Mouse (Mus musculus) cerebellum, postnatal 36 days (tissue): ENCODE measurements around the gene Prmt2.

Source experiments
- DNase-seq, 2 experiments: peaks; one replicate each; pipeline ENCODE4 v3.0.0; 2021 to 2022; ENCODE audit warnings: mixed read lengths in 2 of 2

The Prmt2 gene

GRCm38 (mm10) chr10:76237341-76238225, at the start of gene Prmt2:
TSS of gene Prmt2 (minus strand) at chr10:76237865.
- peak; percentile 83 to 87 for DNase-seq

- no peak for DNase-seq
Observed at GRCm38 (mm10) chr10:76278541-76279097, 41.0 kb upstream of the Prmt2 start.

GRCm38 (mm10) chr10:76275256-76275655, 37.6 kb upstream of the Prmt2 start:
- DNase-seq: no peak

- no peak for DNase-seq
Observed at GRCm38 (mm10) chr10:76271238-76271637, 33.6 kb upstream of the Prmt2 start.

GRCm38 (mm10) chr10:76262431-76262830, 24.8 kb upstream of the Prmt2 start:
- DNase-seq: no peak

GRCm38 (mm10) chr10:76261447-76261846, 23.8 kb upstream of the Prmt2 start:
- DNase-seq: no peak

GRCm38 (mm10) chr10:76260358-76261059, 22.8 kb upstream of the Prmt2 start:
- DNase-seq: no peak

- no peak for DNase-seq
Observed at GRCm38 (mm10) chr10:76259566-76260232, 22.0 kb upstream of the Prmt2 start.

- DNase-seq: no peak
Observed at GRCm38 (mm10) chr10:76257719-76258390, 20.2 kb upstream of the Prmt2 start.

- DNase-seq: no peak
Observed at GRCm38 (mm10) chr10:76257231-76257630, 19.6 kb upstream of the Prmt2 start.

GRCm38 (mm10) chr10:76255617-76256016, 18.0 kb upstream of the Prmt2 start:
- DNase-seq: no peak

- DNase-seq: no peak
Observed at GRCm38 (mm10) chr10:76253536-76253935, 15.9 kb upstream of the Prmt2 start, which contains the start of gene S100b. TSS of gene S100b (plus strand) at chr10:76253853.

- DNase-seq: no peak
Observed at GRCm38 (mm10) chr10:76253079-76253478, 15.4 kb upstream of the Prmt2 start.

- no peak for DNase-seq
Observed at GRCm38 (mm10) chr10:76250870-76251269, 13.2 kb upstream of the Prmt2 start.

GRCm38 (mm10) chr10:76248647-76248968, 10.9 kb upstream of the Prmt2 start:
- DNase-seq: no peak

GRCm38 (mm10) chr10:76247960-76248646, 10.4 kb upstream of the Prmt2 start:
- DNase-seq: no peak

GRCm38 (mm10) chr10:76246601-76247000, 8.9 kb upstream of the Prmt2 start:
- DNase-seq: no peak

GRCm38 (mm10) chr10:76245106-76245505, 7.4 kb upstream of the Prmt2 start:
- no peak for DNase-seq

- DNase-seq: no peak
Observed at GRCm38 (mm10) chr10:76239401-76239800, 1.7 kb upstream of the Prmt2 start.

- DNase-seq: no peak
Observed at GRCm38 (mm10) chr10:76229627-76230026, 8.0 kb downstream of the Prmt2 start.

- DNase-seq: no peak
Observed at GRCm38 (mm10) chr10:76225944-76226343, 11.7 kb downstream of the Prmt2 start.

- DNase-seq: no peak
Observed at GRCm38 (mm10) chr10:76218240-76218639, 19.4 kb downstream of the Prmt2 start.
